Mouse (Mus musculus): ENCODE results near the gene Zfp280b. TPM values are rescaled to one million over a fixed set of nuclear protein-coding genes. Genes with fewer than 3 reads are reported as not detected.

The Zfp280b gene
- polyA plus RNA-seq, 1 experiment = 6.9 TPM

DNA sequence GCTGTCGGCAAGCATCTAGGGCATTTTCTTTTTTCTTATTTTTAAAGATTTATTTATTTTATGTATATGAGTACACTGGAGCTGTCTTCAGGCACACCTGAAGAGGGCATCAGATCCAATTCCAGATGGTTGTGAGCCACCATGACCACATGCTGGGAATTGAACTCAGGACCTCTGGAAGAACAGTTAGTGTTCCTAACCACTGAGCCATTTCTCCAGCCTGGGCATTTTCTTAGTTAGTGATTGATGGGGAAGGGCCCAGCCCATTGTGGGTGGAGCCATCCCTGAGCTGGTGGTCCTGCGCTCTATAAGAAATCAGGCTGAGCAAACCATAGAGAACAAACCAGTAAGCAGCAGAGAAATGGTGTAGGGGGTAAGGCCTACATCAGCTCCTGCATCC lies 29.2 kb upstream of the Zfp280b start:
- 93% methylated on average over 2 of the region's 2 CpGs for WGBS
- H3K4me3 ChIP-seq (replicated peaks; ENCODE audit: extremely low read depth, low read depth, low read length) = no peak overlapping the region
- no peaks in the 10 kb centered on the region for H3K4me1 ChIP-seq (ENCODE audit: control insufficient read depth, insufficient read depth, low read length)
- TF ChIP-seq CTCF (IDR thresholded peaks at IDR 0.05; ENCODE audit: insufficient read depth, low read length) (no peak), POLR2A (IDR thresholded peaks at IDR 0.05; ENCODE audit: borderline replicate concordance, extremely low read depth, low read depth, low read length) (no peak)
- no peak for DNase-seq

DNA sequence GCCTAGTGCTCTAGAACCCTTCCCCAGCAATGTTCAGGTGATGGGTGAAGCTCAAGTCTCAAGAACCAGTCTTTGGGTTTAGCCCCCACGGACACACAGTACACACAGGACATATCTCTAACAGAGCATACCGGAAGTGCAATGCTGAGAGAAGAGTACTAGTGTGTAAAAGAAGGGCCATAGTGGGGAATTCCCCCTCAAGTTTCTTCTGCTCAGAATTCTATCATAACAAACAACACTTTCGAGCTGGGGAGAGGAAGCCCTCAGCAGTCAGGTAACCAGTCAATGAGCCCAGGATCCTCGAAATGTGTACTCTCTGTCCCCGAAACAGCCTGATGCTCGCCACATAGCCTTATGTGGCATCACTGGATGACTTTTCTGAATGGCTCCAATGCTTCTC lies 26.1 kb upstream of the Zfp280b start:
- no peak overlapping the region for H3K4me3 ChIP-seq (replicated peaks; ENCODE audit: extremely low read depth, low read depth, low read length)
- TF ChIP-seq CTCF (IDR thresholded peaks at IDR 0.05; ENCODE audit: insufficient read depth, low read length) (no peak), POLR2A (IDR thresholded peaks at IDR 0.05; ENCODE audit: borderline replicate concordance, extremely low read depth, low read depth, low read length) (no peak)
- no peak for DNase-seq
- H3K4me1 ChIP-seq (ENCODE audit: control insufficient read depth, insufficient read depth, low read length) = no peaks in the 10 kb centered on the region
- WGBS = 81% methylated on average over 6 of the region's 6 CpGs

DNA sequence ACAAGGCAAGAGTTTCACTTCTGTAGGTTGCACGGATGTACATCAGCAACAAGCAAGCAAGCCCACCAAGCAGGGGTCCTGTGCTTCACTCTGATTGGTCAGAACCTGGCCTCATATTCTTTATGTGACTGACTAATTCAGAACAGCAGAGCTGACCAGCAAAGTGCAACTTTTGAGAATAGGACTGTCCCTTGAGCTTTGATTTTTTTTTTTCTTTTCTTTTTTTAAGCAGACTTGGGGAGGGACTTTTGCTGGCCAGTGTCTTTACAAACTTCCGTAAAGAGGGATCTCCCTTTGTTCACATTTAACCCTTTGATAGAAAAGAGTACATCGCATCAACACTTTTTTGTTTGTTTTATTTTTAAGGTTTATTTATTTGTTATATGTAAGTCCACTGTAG lies 22.6 kb upstream of the Zfp280b start:
- WGBS = 68% methylated on average over 3 of the region's 3 CpGs
- no peak for TF ChIP-seq CTCF (IDR thresholded peaks at IDR 0.05; ENCODE audit: insufficient read depth, low read length)
- no peak for TF ChIP-seq POLR2A (IDR thresholded peaks at IDR 0.05; ENCODE audit: borderline replicate concordance, extremely low read depth, low read depth, low read length)
- Histone ChIP-seq H3K4me1 (ENCODE audit: control insufficient read depth, insufficient read depth, low read length) (no peaks in the 10 kb centered on the region), H3K4me3 (replicated peaks; ENCODE audit: extremely low read depth, low read depth, low read length) (no peak overlapping the region)
- DNase-seq = no peak

DNA sequence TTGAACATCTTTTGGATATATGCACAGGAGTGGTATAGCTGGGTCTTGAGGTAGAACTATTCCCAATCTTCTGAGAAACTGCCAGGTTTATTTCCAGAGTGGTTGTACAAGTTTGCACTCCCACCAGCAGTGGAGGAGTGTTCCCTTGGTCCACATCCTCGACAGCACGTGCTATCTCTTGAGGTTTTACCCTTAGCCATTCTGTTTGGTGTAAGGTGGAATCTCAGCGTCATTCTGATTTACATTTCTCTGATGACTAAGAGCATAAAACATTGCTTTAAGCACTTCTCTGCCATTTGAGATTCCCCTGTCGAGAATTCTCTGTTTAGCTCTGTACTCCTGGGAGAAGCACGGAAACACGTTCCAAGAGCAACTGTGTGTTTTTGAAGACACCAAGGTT lies 19.5 kb upstream of the Zfp280b start:
- no peak for TF ChIP-seq CTCF (IDR thresholded peaks at IDR 0.05; ENCODE audit: insufficient read depth, low read length)
- no peak for TF ChIP-seq POLR2A (IDR thresholded peaks at IDR 0.05; ENCODE audit: borderline replicate concordance, extremely low read depth, low read depth, low read length)
- 72% methylated on average over 6 of the region's 6 CpGs for WGBS
- no peaks in the 10 kb centered on the region for H3K4me1 ChIP-seq (ENCODE audit: control insufficient read depth, insufficient read depth, low read length)
- H3K4me3 ChIP-seq (replicated peaks; ENCODE audit: extremely low read depth, low read depth, low read length) = no peak overlapping the region
- no peak for DNase-seq

DNA sequence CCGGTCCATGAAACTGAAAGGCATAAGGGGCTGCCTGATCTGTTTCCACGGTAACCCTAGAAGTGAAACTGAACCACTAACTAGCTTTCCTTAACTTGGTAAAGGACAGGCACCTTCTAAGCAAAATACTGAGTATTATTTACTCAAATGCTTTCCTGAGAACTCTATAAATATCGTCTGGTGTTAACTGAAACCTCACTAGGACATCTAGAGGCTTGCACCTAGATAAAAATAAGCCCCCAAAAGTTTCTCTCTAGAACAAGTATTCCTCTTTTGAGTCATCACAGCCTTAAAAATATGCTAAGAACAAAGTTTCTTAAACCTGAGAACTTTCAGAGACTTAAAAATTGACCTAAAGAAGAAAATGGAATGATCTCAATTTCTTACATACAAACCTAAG lies 15.6 kb upstream of the Zfp280b start:
- H3K4me3 ChIP-seq (replicated peaks; ENCODE audit: extremely low read depth, low read depth, low read length) = no peak overlapping the region
- no peaks in the 10 kb centered on the region for H3K4me1 ChIP-seq (ENCODE audit: control insufficient read depth, insufficient read depth, low read length)
- WGBS = 84% methylated on average over 3 of the region's 3 CpGs
- TF ChIP-seq CTCF (IDR thresholded peaks at IDR 0.05; ENCODE audit: insufficient read depth, low read length) (no peak), POLR2A (IDR thresholded peaks at IDR 0.05; ENCODE audit: borderline replicate concordance, extremely low read depth, low read depth, low read length) (no peak)
- DNase-seq = no peak

DNA sequence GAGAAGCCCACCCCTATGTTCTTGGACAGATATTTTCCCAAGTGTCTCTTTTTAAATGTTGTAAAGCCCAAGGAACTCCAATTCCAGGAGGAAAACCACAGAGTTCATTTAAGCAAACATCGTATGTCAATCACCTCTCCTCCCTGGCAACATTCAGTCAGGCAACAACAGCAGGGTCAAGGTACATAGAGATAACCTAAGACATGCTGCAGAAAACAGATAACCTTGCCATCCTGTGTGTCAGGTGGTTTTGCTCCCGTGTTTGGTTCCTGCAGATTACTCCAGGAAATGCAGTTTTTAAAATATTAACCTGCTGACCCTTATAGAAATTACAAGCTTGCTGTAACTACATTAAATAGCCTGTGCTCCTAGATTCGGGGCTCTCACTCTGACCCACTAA lies 10.7 kb upstream of the Zfp280b start:
- Histone ChIP-seq H3K4me3 (replicated peaks; ENCODE audit: extremely low read depth, low read depth, low read length) (no peak overlapping the region), H3K4me1 (ENCODE audit: control insufficient read depth, insufficient read depth, low read length) (no peaks in the 10 kb centered on the region)
- TF ChIP-seq POLR2A (IDR thresholded peaks at IDR 0.05; ENCODE audit: borderline replicate concordance, extremely low read depth, low read depth, low read length) = no peak
- TF ChIP-seq CTCF (IDR thresholded peaks at IDR 0.05; ENCODE audit: insufficient read depth, low read length) = no peak
- no peak for DNase-seq
- 41% methylated on average over 3 of the region's 3 CpGs for WGBS

DNA sequence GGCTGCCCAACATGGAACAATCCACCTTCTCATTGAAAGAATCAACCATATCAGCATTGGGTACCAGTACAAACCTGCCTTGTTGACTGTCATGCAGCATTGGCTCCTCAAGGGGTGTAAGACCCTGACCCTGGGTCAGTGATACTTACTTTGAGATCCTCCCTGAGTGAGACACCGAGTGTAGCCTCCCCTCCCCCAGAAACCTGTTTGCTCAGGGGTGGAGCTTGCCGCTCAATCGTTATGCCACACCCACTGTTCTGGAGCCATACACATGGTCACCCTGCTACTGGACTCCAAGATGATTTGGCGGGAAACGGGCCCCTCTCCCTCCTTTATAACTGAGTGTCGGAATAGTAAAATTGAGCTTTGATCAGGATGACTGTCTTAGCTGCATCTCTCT lies 8.5 kb upstream of the Zfp280b start:
- WGBS = 91% methylated on average over 6 of the region's 6 CpGs
- TF ChIP-seq POLR2A (IDR thresholded peaks at IDR 0.05; ENCODE audit: borderline replicate concordance, extremely low read depth, low read depth, low read length) = no peak
- no peak for TF ChIP-seq CTCF (IDR thresholded peaks at IDR 0.05; ENCODE audit: insufficient read depth, low read length)
- no peak overlapping the region for H3K4me3 ChIP-seq (replicated peaks; ENCODE audit: extremely low read depth, low read depth, low read length)
- no peak for DNase-seq
- no peaks in the 10 kb centered on the region for H3K4me1 ChIP-seq (ENCODE audit: control insufficient read depth, insufficient read depth, low read length)

DNA sequence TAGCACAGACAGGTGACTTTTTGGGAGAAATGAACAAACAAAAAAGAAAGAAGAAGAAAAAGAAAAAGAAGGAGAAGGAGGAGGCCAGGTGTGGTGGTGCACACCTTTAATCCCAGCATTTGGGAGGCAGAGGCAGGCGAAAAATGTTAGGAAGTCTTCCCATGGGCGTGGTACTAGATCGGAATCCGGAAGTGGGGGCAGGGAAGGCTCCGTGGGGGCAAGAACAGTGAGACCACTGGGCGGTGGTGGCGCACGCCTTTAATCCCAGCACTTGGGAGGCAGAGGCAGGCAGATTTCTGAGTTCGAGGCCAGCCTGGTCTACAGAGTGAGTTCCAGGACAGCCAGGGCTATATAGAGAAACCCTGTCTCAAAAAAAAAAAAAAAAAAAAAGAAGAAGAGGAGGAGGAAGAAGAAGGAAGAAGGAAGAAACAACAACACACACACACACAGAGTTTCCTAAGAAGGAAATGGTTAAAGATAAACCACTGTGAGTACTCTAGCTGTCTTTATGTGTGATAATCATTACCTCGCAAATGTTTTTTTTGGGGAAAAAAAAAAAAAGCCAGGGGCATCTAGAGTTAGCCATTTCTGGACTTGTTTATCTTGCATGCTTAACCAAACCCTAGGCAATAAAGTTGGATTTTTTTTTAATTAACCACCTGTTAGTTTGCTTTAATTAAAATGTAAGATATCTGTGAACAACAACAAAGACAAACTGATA lies 6.8 kb upstream of the Zfp280b start:
- DNase-seq = no peak
- Histone ChIP-seq H3K4me3 (replicated peaks; ENCODE audit: extremely low read depth, low read depth, low read length) (no peak overlapping the region), H3K4me1 (ENCODE audit: control insufficient read depth, insufficient read depth, low read length) (no peaks in the 10 kb centered on the region)
- no peak for TF ChIP-seq CTCF (IDR thresholded peaks at IDR 0.05; ENCODE audit: insufficient read depth, low read length)
- WGBS = 92% methylated on average over 10 of the region's 10 CpGs

DNA sequence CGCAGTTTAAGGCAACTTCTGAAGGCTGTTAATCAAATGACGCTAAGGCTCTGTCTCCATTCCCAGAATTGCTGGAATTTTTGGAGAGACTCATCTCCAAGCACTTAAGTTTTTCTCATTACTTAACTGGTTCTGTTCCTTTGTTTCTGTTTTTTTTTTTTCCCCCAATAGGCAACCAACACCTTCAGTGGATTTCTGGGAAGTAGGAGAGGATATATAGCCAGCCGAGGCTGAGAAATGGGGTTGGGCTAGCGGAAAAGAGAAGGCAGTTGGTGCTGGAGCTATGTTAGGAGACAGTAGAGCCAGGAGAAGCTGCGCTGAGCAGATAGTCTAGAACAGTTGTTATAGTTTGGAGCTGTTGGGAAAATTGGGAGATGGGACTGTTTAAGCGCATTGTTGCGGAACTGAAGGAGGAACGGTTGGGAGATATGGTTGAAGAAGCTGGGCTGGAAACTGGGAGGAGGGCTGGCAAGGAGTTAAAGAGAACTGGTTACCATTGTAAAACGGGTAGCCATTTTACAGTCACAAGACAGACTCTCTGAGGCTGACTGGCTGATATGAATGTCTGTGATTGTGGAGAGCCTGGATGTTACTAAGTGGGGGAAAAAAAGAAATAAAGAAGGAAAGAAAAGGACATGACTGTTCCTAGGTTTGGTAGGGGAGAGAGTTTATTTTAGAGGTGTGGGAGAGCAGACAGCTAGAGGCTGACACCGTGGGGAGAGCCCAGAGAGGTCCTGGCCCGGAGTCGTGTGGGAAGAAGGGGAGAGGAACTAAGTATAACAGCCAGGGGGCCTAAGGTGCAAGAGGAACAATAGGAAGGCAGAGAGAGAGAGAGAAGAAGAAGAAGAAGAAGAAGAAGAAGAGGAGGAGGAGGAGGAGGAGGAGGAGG lies 5.1 kb upstream of the Zfp280b start:
- H3K4me3 ChIP-seq (replicated peaks; ENCODE audit: extremely low read depth, low read depth, low read length) = no peak overlapping the region
- 52% methylated on average over 12 of the region's 12 CpGs for WGBS
- H3K4me1 ChIP-seq (ENCODE audit: control insufficient read depth, insufficient read depth, low read length) = no peaks in the 10 kb centered on the region
- TF ChIP-seq CTCF (IDR thresholded peaks at IDR 0.05; ENCODE audit: insufficient read depth, low read length) = no peak
- TF ChIP-seq POLR2A (IDR thresholded peaks at IDR 0.05; ENCODE audit: borderline replicate concordance, extremely low read depth, low read depth, low read length) = no peak
- DNase-seq = no peak

DNA sequence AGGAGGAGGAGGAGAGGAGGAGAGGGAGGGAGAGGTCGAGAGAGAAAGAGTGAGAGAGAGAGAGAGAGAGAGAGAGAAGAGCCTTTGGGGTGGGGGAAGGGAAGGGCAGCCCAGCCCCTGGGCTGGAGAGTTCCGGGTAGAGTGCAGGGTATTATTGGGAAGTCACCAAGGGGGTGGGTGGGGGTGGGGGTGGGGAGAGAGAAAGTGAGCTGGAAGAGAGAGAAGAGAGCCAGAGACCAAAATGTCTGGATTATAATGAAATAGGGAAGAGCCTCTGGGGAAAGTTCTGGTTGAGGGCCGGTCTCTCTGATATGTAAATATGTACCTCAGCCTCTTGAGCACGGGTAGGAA lies 4.5 kb upstream of the Zfp280b start:
- 22% methylated on average over 4 of the region's 4 CpGs for WGBS
- TF ChIP-seq POLR2A (IDR thresholded peaks at IDR 0.05; ENCODE audit: borderline replicate concordance, extremely low read depth, low read depth, low read length) = no peak
- no peak for TF ChIP-seq CTCF (IDR thresholded peaks at IDR 0.05; ENCODE audit: insufficient read depth, low read length)
- DNase-seq = no peak

More for the DNA sequence above, 4.5 kb upstream of the Zfp280b start:
- Histone ChIP-seq H3K4me3 (replicated peaks; ENCODE audit: extremely low read depth, low read depth, low read length) (no peak overlapping the region), H3K4me1 (ENCODE audit: control insufficient read depth, insufficient read depth, low read length) (no peaks in the 10 kb centered on the region)
